Mouse (Mus musculus) stomach, postnatal 0 days (tissue): ENCODE measurements around the gene Strip2.
A peak's percentile ranks its signal among the peaks of the same experiment; 100 is the strongest.

Experiments
- CTCF ChIP-seq: IDR thresholded peaks from 2 replicates; pipeline ENCODE4 v1.5.1; 2016; ENCODE audit warnings: antibody characterized with exemption, low read depth, mild to moderate bottlenecking, moderate library complexity
- EP300 ChIP-seq: optimal IDR thresholded peaks from 2 replicates; pipeline ENCODE3; 2016; ENCODE audit warnings: antibody characterized with exemption

DNA sequence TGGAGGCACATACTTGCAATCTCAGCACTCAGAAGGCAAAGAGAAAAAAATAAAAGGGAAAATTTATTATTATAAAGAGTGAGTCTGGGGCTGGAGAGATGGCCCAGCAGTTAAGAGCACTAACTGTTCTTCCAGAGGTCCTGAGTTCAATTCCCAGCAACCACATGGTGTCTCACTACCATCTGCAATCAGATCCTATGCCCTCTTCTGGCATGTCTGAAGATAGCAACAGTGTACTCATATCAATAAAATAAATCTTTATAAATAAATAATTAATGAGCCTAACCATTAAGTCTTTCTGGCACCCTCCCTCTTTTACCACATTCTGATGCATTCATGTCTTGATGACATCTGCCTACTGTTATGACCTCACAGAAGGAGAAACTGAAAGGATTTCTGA is 65.0 kb downstream of the Strip2 start:
- TF ChIP-seq CTCF = peak; percentile 23
- TF ChIP-seq EP300 = no peak
